Mouse (Mus musculus) embryonic facial prominence, embryonic 10.5 days (tissue): ENCODE data around the gene Tceal3. TPM values are rescaled to one million over a fixed set of nuclear protein-coding genes. Genes with fewer than 3 reads are reported as not detected.
"Not testable (repeated sequence)": the region's sequence is repeated elsewhere in the genome, so short reads cannot be mapped to it uniquely, and the experiment has no call there.

Experiments
- DNase-seq: peaks from one replicate; pipeline ENCODE4 v3.0.0-alpha.2; 2017; ENCODE audit warnings: low spot score
- H3K27ac ChIP-seq: fragments of 300-500 bp; sonication (generic); replicated peaks from 2 replicates; pipeline ENCODE4 v1.5.1; 2016; ENCODE audit warnings: mild to moderate bottlenecking
- H3K27me3 ChIP-seq: fragments of 300-500 bp; sonication (generic); replicated peaks from 2 replicates; pipeline ENCODE4 v1.6.1; 2016; ENCODE audit warnings: low read depth, mild to moderate bottlenecking; ENCODE audit not compliant: poor library complexity, severe bottlenecking
- H3K36me3 ChIP-seq: fragments of 300-500 bp; sonication (generic); replicated peaks from 2 replicates; pipeline ENCODE4 v1.6.1; 2016; ENCODE audit warnings: mild to moderate bottlenecking, moderate library complexity
- H3K4me1 ChIP-seq: fragments of 300-500 bp; sonication (generic); 2 replicates; pipeline ENCODE4 v1.6.1; 2016
- H3K4me3 ChIP-seq: fragments of 300-500 bp; sonication (generic); 2 replicates; pipeline ENCODE4 v1.5.1; 2016; ENCODE audit warnings: mild to moderate bottlenecking, moderate library complexity
- H3K9me3 ChIP-seq: fragments of 300-500 bp; sonication (generic); 2 replicates; pipeline ENCODE4 v1.6.1; 2016; ENCODE audit warnings: mild to moderate bottlenecking
- WGBS: fragments of 180-500 bp; shearing (Covaris S2); methylation state at CpG from one replicate; pipeline ENCODE4 v1.1.7; 2016; 5-methylcytosine and 5-hydroxymethylcytosine counted together
- polyA plus RNA-seq: library from polyadenylated mRNA; unstranded; fragments of >200 nt; fragmentation: Nextera tagmentation; extraction: Ambion mirVana; gene quantifications from 2 replicates; pipeline ENCODE4 v1.2.1, GENCODE M21; 2016

The Tceal3 gene
- polyA plus RNA-seq, 1 experiment from 2014 or later = 6.3 TPM

GRCm38 (mm10) chrX:136639754-136640153, 49.1 kb downstream of the Tceal3 start:
- 34% methylated on average over 6 of the region's 6 CpGs for WGBS
- H3K27ac ChIP-seq = no peak overlapping the region
- peaks cover 3% of the 10 kb centered on the region; the same call in 1 of the 2 replicates for H3K27me3 ChIP-seq
- H3K4me1 ChIP-seq = no peaks in the 10 kb centered on the region
- H3K36me3 ChIP-seq = no peaks in the 10 kb centered on the region
- H3K9me3 ChIP-seq = no peaks in the 10 kb centered on the region
- peak; percentile 9 for DNase-seq
- no peak overlapping the region for H3K4me3 ChIP-seq

GRCm38 (mm10) chrX:136645857-136646256, 55.2 kb downstream of the Tceal3 start:
- DNase-seq, H3K4me1 ChIP-seq, H3K36me3 ChIP-seq, H3K27ac ChIP-seq, H3K9me3 ChIP-seq, H3K4me3 ChIP-seq, H3K27me3 ChIP-seq: not testable (repeated sequence)
- 52% methylated on average over 3 of the region's 3 CpGs for WGBS

- 19% methylated on average over 20 of the region's 20 CpGs for WGBS
- Histone ChIP-seq H3K4me1 (no peaks in the 10 kb centered on the region), H3K36me3 (no peaks in the 10 kb centered on the region), H3K4me3 (peak overlapping the region; percentile 61), H3K27ac (0 out of 2 replicates have a peak overlapping the region, but pooled peaks have one; percentile 35), H3K9me3 (no peaks in the 10 kb centered on the region), H3K27me3 (peaks cover 54% of the 10 kb centered on the region)
- DNase-seq = peak; percentile 26
Measured at GRCm38 (mm10) chrX:136666281-136666706, 75.7 kb downstream of the Tceal3 start.

GRCm38 (mm10) chrX:136666762-136667464, 76.3 kb downstream of the Tceal3 start:
- H3K9me3 ChIP-seq, H3K36me3 ChIP-seq, H3K4me1 ChIP-seq: not testable (repeated sequence)
- peak overlapping the region; percentile 61 for H3K4me3 ChIP-seq
- DNase-seq = peak; percentile 9
- 21% methylated on average over 24 of the region's 24 CpGs for WGBS
- 0 out of 2 replicates have a peak overlapping the region, but pooled peaks have one; percentile 35 for H3K27ac ChIP-seq
- H3K27me3 ChIP-seq = peaks cover 54% of the 10 kb centered on the region

DNA sequence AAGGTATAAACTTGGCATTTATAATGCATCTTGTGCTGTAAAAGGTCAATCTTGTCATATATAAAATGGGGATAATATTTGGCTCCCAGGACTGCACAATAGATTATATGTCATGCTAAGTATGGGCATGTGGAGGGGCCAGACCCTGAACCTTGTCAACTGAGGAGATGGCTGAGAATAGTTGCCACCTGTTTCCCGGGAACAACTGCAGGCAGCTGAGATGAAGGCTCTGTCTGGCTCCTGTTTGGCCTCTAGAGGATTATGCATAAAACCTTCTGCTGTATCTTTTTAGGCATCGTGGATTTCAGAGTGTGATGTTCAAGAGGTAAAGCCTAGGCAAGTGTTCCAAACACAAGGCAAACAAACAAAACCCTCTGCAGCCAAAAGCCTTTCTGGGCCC, 78.2 kb downstream of the Tceal3 start:
- Histone ChIP-seq H3K36me3 (no peaks in the 10 kb centered on the region), H3K4me1 (no peaks in the 10 kb centered on the region), H3K27ac (no peak overlapping the region), H3K27me3 (peaks cover 54% of the 10 kb centered on the region), H3K9me3 (no peaks in the 10 kb centered on the region), H3K4me3 (no peak overlapping the region)
- no peak for DNase-seq
- WGBS = 62% methylated on average over 2 of the region's 2 CpGs

DNA sequence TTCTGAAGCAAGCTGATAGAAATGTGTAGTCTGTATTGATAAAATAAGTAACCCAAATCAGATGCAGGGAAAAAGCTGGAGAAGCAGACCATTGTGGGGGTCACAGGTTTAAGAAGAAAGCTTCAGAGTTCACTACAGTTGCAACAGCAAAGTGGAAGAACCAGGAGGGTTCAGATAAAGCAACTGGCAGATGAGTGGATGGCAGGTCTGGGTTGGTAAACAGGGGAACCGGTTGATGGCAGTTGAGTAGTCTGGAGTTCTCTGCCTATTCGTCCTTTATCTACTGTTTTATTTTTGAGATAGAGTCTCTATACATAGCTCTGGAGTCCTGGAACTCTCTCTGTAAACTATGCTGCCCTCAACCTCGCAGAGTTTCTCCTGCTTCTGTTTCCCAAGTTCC, 90.3 kb downstream of the Tceal3 start:
- H3K27me3 ChIP-seq = peaks cover 16% of the 10 kb centered on the region
- DNase-seq = no peak
- no peak overlapping the region for H3K27ac ChIP-seq
- WGBS = 69% methylated on average over 3 of the region's 3 CpGs
- no peaks in the 10 kb centered on the region for H3K36me3 ChIP-seq
- no peaks in the 10 kb centered on the region for H3K4me1 ChIP-seq
- H3K9me3 ChIP-seq = no peaks in the 10 kb centered on the region
- H3K4me3 ChIP-seq = no peak overlapping the region

- 52% methylated on average over 3 of the region's 3 CpGs for WGBS
- not testable (repeated sequence) for H3K27me3 ChIP-seq, H3K36me3 ChIP-seq, H3K4me3 ChIP-seq, H3K4me1 ChIP-seq, H3K27ac ChIP-seq, H3K9me3 ChIP-seq, DNase-seq
Measured at GRCm38 (mm10) chrX:136691606-136692293, 101.1 kb downstream of the Tceal3 start.

DNA sequence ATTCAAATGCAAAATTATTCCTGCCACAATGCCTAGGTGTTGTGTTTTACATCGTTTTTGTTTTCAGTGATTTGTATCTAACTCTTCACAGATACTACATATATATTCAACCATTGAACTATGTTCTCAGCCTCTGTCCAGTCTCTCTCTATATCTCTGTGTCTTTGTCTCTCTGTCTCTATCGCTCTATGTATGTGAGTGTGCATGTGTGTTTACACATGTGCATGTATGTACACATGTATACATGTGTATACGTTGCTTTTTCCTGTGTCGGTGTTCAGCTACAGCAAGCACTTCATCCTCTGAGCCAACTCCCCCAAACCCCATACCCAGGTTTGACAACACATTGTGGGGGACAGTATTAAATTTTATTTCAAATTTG, 101.6 kb downstream of the Tceal3 start:
- 77% methylated on average over 4 of the region's 4 CpGs for WGBS
- Histone ChIP-seq H3K27ac (no peak overlapping the region), H3K9me3 (no peaks in the 10 kb centered on the region), H3K4me1 (no peaks in the 10 kb centered on the region), H3K27me3 (peaks cover 4% of the 10 kb centered on the region; the same call in 1 of the 2 replicates), H3K4me3 (no peak overlapping the region), H3K36me3 (no peaks in the 10 kb centered on the region)
- DNase-seq = no peak

GRCm38 (mm10) chrX:136693196-136693595, 102.6 kb downstream of the Tceal3 start:
- WGBS = 84% methylated on average over 5 of the region's 5 CpGs
- no peak overlapping the region for H3K27ac ChIP-seq

GRCm38 (mm10) chrX:136707446-136708167, 117.0 kb downstream of the Tceal3 start, which contains the start of gene Tceal1:
TSS of gene Tceal1 (plus strand) at chrX:136707982.
- Histone ChIP-seq H3K9me3 (no peaks in the 10 kb centered on the region), H3K4me1 (0 out of 2 replicates have a peak, but pooled peaks cover 3% of the 10 kb centered on the region), H3K27ac (peak within 1 kb of the TSS; percentile 90), H3K4me3 (peak within 1 kb of the TSS; percentile 64), H3K36me3 (no peaks in the 10 kb centered on the region), H3K27me3 (peaks cover 28% of the 10 kb centered on the region)
- DNase-seq = peak; percentile 75
- 19% methylated on average over 15 of the region's 15 CpGs for WGBS

More at GRCm38 (mm10) chrX:136693196-136693595, 102.6 kb downstream of the Tceal3 start:
- no peaks in the 10 kb centered on the region for H3K9me3 ChIP-seq
- H3K4me3 ChIP-seq = no peak overlapping the region
- H3K4me1 ChIP-seq = no peaks in the 10 kb centered on the region
- H3K27me3 ChIP-seq = peaks cover 4% of the 10 kb centered on the region; the same call in 1 of the 2 replicates
- no peak for DNase-seq
- H3K36me3 ChIP-seq = no peaks in the 10 kb centered on the region

DNA sequence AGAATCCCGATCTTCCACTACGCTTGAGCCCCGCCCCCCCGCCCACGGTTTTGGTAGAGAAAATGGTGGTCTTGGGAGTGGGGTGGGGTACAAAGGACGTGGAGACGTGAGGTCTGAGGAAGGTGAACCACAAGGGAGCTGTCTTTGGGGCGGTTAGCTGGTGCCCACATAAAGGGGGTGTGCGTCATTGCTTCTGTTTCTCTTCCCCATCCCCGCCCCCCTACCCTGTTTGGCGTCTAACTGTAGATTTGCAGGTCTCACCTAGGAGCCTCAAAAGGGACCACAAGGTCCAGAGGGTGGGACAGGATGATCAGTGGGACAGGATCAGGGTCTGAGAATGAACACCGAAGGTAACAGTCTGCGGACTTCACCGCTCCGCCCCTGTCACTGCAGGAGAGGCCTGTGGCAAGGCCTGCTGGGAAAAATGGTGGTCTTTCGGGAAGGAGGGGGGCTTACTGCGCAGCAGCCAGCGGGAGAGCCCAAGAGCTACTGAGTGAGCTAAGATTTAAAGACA, 117.6 kb downstream of the Tceal3 start:
- Histone ChIP-seq H3K9me3 (no peaks in the 10 kb centered on the region), H3K27ac (peak overlapping the region; percentile 90), H3K4me1 (0 out of 2 replicates have a peak, but pooled peaks cover 3% of the 10 kb centered on the region), H3K4me3 (peak overlapping the region; percentile 64), H3K27me3 (peaks cover 28% of the 10 kb centered on the region), H3K36me3 (no peaks in the 10 kb centered on the region)
- peak; percentile 63 for DNase-seq
- 19% methylated on average over 18 of the region's 18 CpGs for WGBS

DNA sequence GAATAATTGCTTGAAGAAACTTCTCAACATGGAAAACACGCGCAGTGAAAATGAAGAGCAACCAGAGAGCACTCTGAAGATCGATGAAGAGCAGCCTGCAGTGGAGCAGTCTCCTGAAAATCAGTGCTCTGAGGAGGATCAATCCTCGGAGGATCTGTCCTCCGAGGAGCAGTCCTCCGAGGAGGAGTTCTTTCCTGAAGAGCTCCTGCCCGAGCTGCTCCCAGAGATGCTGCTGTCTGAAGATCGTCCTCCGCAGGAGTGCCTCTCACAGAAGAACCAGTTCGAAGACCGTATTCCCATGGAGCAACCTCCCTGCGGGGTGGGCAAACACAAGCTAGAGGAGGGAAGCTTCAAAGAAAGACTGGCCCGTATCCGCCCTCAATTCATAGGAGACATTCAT, 118.1 kb downstream of the Tceal3 start:
- H3K27me3 ChIP-seq = peaks cover 28% of the 10 kb centered on the region
- WGBS = 27% methylated on average over 14 of the region's 14 CpGs
- DNase-seq = peak; percentile 22

More for the DNA sequence above, 118.1 kb downstream of the Tceal3 start:
- Histone ChIP-seq H3K27ac (peak overlapping the region; percentile 90), H3K4me3 (peak overlapping the region; percentile 64), H3K4me1 (0 out of 2 replicates have a peak, but pooled peaks cover 3% of the 10 kb centered on the region), H3K36me3 (no peaks in the 10 kb centered on the region), H3K9me3 (no peaks in the 10 kb centered on the region)
